8 mouse cellular contexts compared by ENCODE assay signal in genomic region chr7:46796779-46797178, GRCm38 (mm10). TPM values are rescaled to one million over a fixed set of nuclear protein-coding genes. Genes with fewer than 3 reads are reported as not detected.
A peak's percentile ranks its signal among the peaks of the same experiment; 100 is the strongest.
DNase-seq lines count a peak whose midpoint lies in the region; ATAC-seq and TF ChIP-seq lines count a peak whose summit lies in the region.

No protein-coding gene starts in this region.

- peak overlapping the region; percentile 94 for H3K9ac ChIP-seq in forebrain, embryonic 15.5 days (replicated peaks)
- peak overlapping the region; percentile 86 for H3K9ac ChIP-seq in liver, embryonic 16.5 days (ENCODE audit: low read depth, low read length)

- intact Hi-C loops in heart, postnatal 25 days (cut with DNase I), result loop anchor here (1.0 to 5.0 kb wide), 2 partner anchors 124 to 211 kb away; partner anchors contain the start of gene Spty2d1

- H3K36me3 ChIP-seq in heart, embryonic 10.5 days, result peaks cover 23% of the 10 kb centered on the region
- H3K36me3 ChIP-seq in E14TG2a.4 (ENCODE audit: insufficient read depth, low read length), result peaks cover 34% of the 10 kb centered on the region
- peaks cover 18% of the 10 kb centered on the region for H3K36me3 ChIP-seq in forebrain, embryonic 15.5 days
- H3K36me3 ChIP-seq in liver, embryonic 16.5 days (ENCODE audit: control insufficient read depth, insufficient read depth), result no peaks in the 10 kb centered on the region; the same call in 1 of the 2 replicates

- no peak for ATAC-seq in forebrain, embryonic 15.5 days (replicated peaks)
- ATAC-seq in liver, embryonic 16.5 days (ENCODE audit: low read depth), result no peak

- H3K27me3 ChIP-seq in heart, embryonic 10.5 days (ENCODE audit: insufficient read depth, poor library complexity, severe bottlenecking), result no peaks in the 10 kb centered on the region
- H3K27me3 ChIP-seq in E14TG2a.4 (ENCODE audit: insufficient read depth, low read length), result no peaks in the 10 kb centered on the region
- H3K27me3 ChIP-seq in forebrain, embryonic 15.5 days, result no peaks in the 10 kb centered on the region
- no peaks in the 10 kb centered on the region for H3K27me3 ChIP-seq in liver, embryonic 16.5 days (ENCODE audit: control insufficient read depth, insufficient read depth, low read depth, low read length)

- no peak for DNase-seq in heart, embryonic 10.5 days (ENCODE audit: low spot score)
- DNase-seq in heart, postnatal 25 days (ENCODE audit: low spot score), result no peak
- no peak for DNase-seq in urinary bladder, postnatal 25 days (ENCODE audit: low spot score)
- DNase-seq in urinary bladder, adult 18-20 months (ENCODE audit: low spot score in 2 of 2), result no peak
- no peak for DNase-seq in thymus, adult 18-20 months

- peak overlapping the region; percentile 89 for H3K4me2 ChIP-seq in forebrain, embryonic 15.5 days (replicated peaks)
- H3K4me2 ChIP-seq in liver, embryonic 16.5 days (ENCODE audit: low read depth, low read length), result peak overlapping the region; percentile 96

- peak overlapping the region; percentile 94 for H3K4me3 ChIP-seq in heart, embryonic 10.5 days
- peak overlapping the region; percentile 92 for H3K4me3 ChIP-seq in E14TG2a.4 (replicated peaks; ENCODE audit: low read length)
- peak overlapping the region; percentile 89 for H3K4me3 ChIP-seq in forebrain, embryonic 15.5 days
- H3K4me3 ChIP-seq in liver, embryonic 16.5 days (ENCODE audit: low read depth, low read length), result peak overlapping the region; percentile 98

- no peaks in the 10 kb centered on the region for H3K9me3 ChIP-seq in heart, embryonic 10.5 days
- no peaks in the 10 kb centered on the region for H3K9me3 ChIP-seq in E14TG2a.4 (ENCODE audit: low read length)
- no peaks in the 10 kb centered on the region for H3K9me3 ChIP-seq in forebrain, embryonic 15.5 days
- no peaks in the 10 kb centered on the region for H3K9me3 ChIP-seq in liver, embryonic 16.5 days (replicated peaks; ENCODE audit: control insufficient read depth, low read length)

- no peak overlapping the region for H3K27ac ChIP-seq in heart, embryonic 10.5 days
- no peak overlapping the region for H3K27ac ChIP-seq in forebrain, embryonic 15.5 days (replicated peaks)
- H3K27ac ChIP-seq in liver, embryonic 16.5 days (ENCODE audit: low read length), result no peak overlapping the region

- WGBS in heart, embryonic 10.5 days, result 49% methylated on average over 6 of the region's 6 CpGs
- WGBS in forebrain, embryonic 15.5 days, result 57% methylated on average over 6 of the region's 6 CpGs
- 24% methylated on average over 6 of the region's 6 CpGs for WGBS in liver, embryonic 16.5 days (ENCODE audit: insufficient replicate concordance)

- peaks cover 19% of the 10 kb centered on the region; the same call in 1 of the 2 replicates for H3K4me1 ChIP-seq in heart, embryonic 10.5 days
- H3K4me1 ChIP-seq in E14TG2a.4 (replicated peaks; ENCODE audit: low read depth, low read length), result peaks cover 46% of the 10 kb centered on the region
- peaks cover 30% of the 10 kb centered on the region for H3K4me1 ChIP-seq in forebrain, embryonic 15.5 days
- peaks cover 20% of the 10 kb centered on the region for H3K4me1 ChIP-seq in liver, embryonic 16.5 days (ENCODE audit: control insufficient read depth, low read depth, low read length)

- no peak for TF ChIP-seq CTCF in E14TG2a.4 (conservative IDR thresholded peaks at IDR 0.05; ENCODE audit: low read length)

RNA-seq across cellular contexts. Expression of gene Gtf2h1, which starts 0.9 kb away (rescaled TPM):
- 40.6 and 45.1 TPM in 2 replicates for polyA plus RNA-seq in heart, embryonic 10.5 days (2016; fragmentation: Nextera tagmentation; extraction: Ambion mirVana)
- 10 to 100 TPM; 15.7 to 16.9 TPM for total RNA-seq in heart, postnatal 25 days (2021)
- polyA plus RNA-seq in forebrain, embryonic 15.5 days (2015; fragmentation: Nextera tagmentation; extraction: Ambion mirVana), result 48.8 and 51.5 TPM in 2 replicates
- 22.7 and 26.1 TPM in 2 replicates for polyA plus RNA-seq in liver, embryonic 16.5 days (2015; fragmentation: Nextera tagmentation; extraction: Ambion mirVana)

RNA-seq across cellular contexts. Expression of gene Hps5, which starts 0.9 kb away (rescaled TPM):
- polyA plus RNA-seq in heart, embryonic 10.5 days (2016; fragmentation: Nextera tagmentation; extraction: Ambion mirVana), result 13.9 and 14.5 TPM in 2 replicates
- total RNA-seq in heart, postnatal 25 days (2021), result 10 to 100 TPM in 1 of 2 experiments, 1 to 10 TPM in 1; 8.6 to 10.5 TPM
- polyA plus RNA-seq in forebrain, embryonic 15.5 days (2015; fragmentation: Nextera tagmentation; extraction: Ambion mirVana), result 15.1 and 16.5 TPM in 2 replicates
- 7.2 and 7.4 TPM in 2 replicates for polyA plus RNA-seq in liver, embryonic 16.5 days (2015; fragmentation: Nextera tagmentation; extraction: Ambion mirVana)

RNA-seq across cellular contexts. Expression of gene Ldha, which starts 44.5 kb away (rescaled TPM):
- polyA plus RNA-seq in heart, embryonic 10.5 days (2016; fragmentation: Nextera tagmentation; extraction: Ambion mirVana), result 4,161 and 4,393 TPM in 2 replicates
- total RNA-seq in heart, postnatal 25 days (2021), result 100 to 1,000 TPM; 799 to 856 TPM
- polyA plus RNA-seq in forebrain, embryonic 15.5 days (2015; fragmentation: Nextera tagmentation; extraction: Ambion mirVana), result 744 and 772 TPM in 2 replicates
- 2,014 and 2,183 TPM in 2 replicates for polyA plus RNA-seq in liver, embryonic 16.5 days (2015; fragmentation: Nextera tagmentation; extraction: Ambion mirVana)

RNA-seq across cellular contexts. Expression of gene Saa2, which starts 45.2 kb away (rescaled TPM):
- polyA plus RNA-seq in heart, embryonic 10.5 days (2016; fragmentation: Nextera tagmentation; extraction: Ambion mirVana), result 0.32 and 2.5 TPM in 2 replicates
- total RNA-seq in heart, postnatal 25 days (2021), result not detected
- not detected in 2 replicates for polyA plus RNA-seq in forebrain, embryonic 15.5 days (2015; fragmentation: Nextera tagmentation; extraction: Ambion mirVana)
- not detected in 2 replicates for polyA plus RNA-seq in liver, embryonic 16.5 days (2015; fragmentation: Nextera tagmentation; extraction: Ambion mirVana)

RNA-seq across cellular contexts. Expression of gene Saa1, which starts 54.0 kb away (rescaled TPM):
- 2.7 TPM in 1 of 2 replicates, not detected in the other for polyA plus RNA-seq in heart, embryonic 10.5 days (2016; fragmentation: Nextera tagmentation; extraction: Ambion mirVana)
- total RNA-seq in heart, postnatal 25 days (2021), result not detected
- polyA plus RNA-seq in forebrain, embryonic 15.5 days (2015; fragmentation: Nextera tagmentation; extraction: Ambion mirVana), result not detected in 2 replicates
- not detected in 2 replicates for polyA plus RNA-seq in liver, embryonic 16.5 days (2015; fragmentation: Nextera tagmentation; extraction: Ambion mirVana)
